Mouse (Mus musculus) liver, postnatal 0 days (tissue): ENCODE results near the gene Pde5a.

Experiments
- CTCF ChIP-seq: sonication (generic); IDR thresholded peaks from 2 replicates; pipeline ENCODE4 v1.5.1; 2016; ENCODE audit warnings: antibody characterized with exemption, low read depth
- EP300 ChIP-seq: IDR thresholded peaks from 2 replicates; pipeline ENCODE4 v1.6.1; 2016; ENCODE audit warnings: antibody characterized with exemption, low read depth, mild to moderate bottlenecking

- no peak for TF ChIP-seq EP300
- TF ChIP-seq CTCF, result no peak
Observed at GRCm38 (mm10) chr3:122696672-122697071, 32.1 kb upstream of the Pde5a start.
